Mouse (Mus musculus) embryonic facial prominence, embryonic 10.5 days (tissue): ENCODE data around the gene Dnah12. TPM values are rescaled to one million over a fixed set of nuclear protein-coding genes. Genes with fewer than 3 reads are reported as not detected.
"Not testable (repeated sequence)": the region's sequence is repeated elsewhere in the genome, so short reads cannot be mapped to it uniquely, and the experiment has no call there.

Experiments
- DNase-seq: peaks from one replicate; pipeline ENCODE4 v3.0.0-alpha.2; 2017; ENCODE audit warnings: low spot score
- H3K27ac ChIP-seq: fragments of 300-500 bp; sonication (generic); replicated peaks from 2 replicates; pipeline ENCODE4 v1.5.1; 2016; ENCODE audit warnings: mild to moderate bottlenecking
- H3K27me3 ChIP-seq: fragments of 300-500 bp; sonication (generic); replicated peaks from 2 replicates; pipeline ENCODE4 v1.6.1; 2016; ENCODE audit warnings: low read depth, mild to moderate bottlenecking; ENCODE audit not compliant: poor library complexity, severe bottlenecking
- H3K36me3 ChIP-seq: fragments of 300-500 bp; sonication (generic); replicated peaks from 2 replicates; pipeline ENCODE4 v1.6.1; 2016; ENCODE audit warnings: mild to moderate bottlenecking, moderate library complexity
- H3K4me1 ChIP-seq: fragments of 300-500 bp; sonication (generic); 2 replicates; pipeline ENCODE4 v1.6.1; 2016
- H3K4me3 ChIP-seq: fragments of 300-500 bp; sonication (generic); 2 replicates; pipeline ENCODE4 v1.5.1; 2016; ENCODE audit warnings: mild to moderate bottlenecking, moderate library complexity
- H3K9me3 ChIP-seq: fragments of 300-500 bp; sonication (generic); 2 replicates; pipeline ENCODE4 v1.6.1; 2016; ENCODE audit warnings: mild to moderate bottlenecking
- WGBS: fragments of 180-500 bp; shearing (Covaris S2); methylation state at CpG from one replicate; pipeline ENCODE4 v1.1.7; 2016; 5-methylcytosine and 5-hydroxymethylcytosine counted together
- microRNA-seq: library from miRNA; unstranded; fragments of <30 nt; microRNA quantifications from one replicate; pipeline ENCODE4, GENCODE M21; 2017
- polyA plus RNA-seq: library from polyadenylated mRNA; unstranded; fragments of >200 nt; fragmentation: Nextera tagmentation; extraction: Ambion mirVana; gene quantifications from 2 replicates; pipeline ENCODE4 v1.2.1, GENCODE M21; 2016

Gene Dnah12
- polyA plus RNA-seq, 1 experiment from 2014 or later: not detected

DNA sequence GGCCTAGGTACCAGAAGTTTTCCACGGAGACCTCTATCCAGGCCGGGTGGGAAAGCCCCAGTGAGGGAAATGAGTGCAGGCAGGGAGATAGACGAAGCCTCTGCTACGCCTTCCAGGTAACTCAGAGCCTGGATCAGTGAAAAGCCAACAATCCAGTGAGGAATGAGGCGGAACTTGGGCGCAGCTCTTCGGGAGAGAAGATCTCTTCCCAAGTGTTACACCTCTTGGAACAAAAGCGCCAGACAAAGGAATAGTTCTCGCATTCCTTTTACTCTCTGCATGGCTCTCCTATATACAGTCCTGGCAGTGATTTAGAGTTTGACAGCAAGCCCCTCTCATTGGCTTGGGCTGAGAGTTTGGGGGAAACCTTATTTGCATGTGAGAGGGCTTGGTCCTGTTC, 217.4 kb downstream of the Dnah12 start:
- H3K27ac ChIP-seq, H3K36me3 ChIP-seq, H3K4me1 ChIP-seq, DNase-seq, H3K9me3 ChIP-seq, H3K4me3 ChIP-seq, H3K27me3 ChIP-seq: not testable (repeated sequence)
- WGBS: 50% methylated on average over 9 of the region's 9 CpGs

DNA sequence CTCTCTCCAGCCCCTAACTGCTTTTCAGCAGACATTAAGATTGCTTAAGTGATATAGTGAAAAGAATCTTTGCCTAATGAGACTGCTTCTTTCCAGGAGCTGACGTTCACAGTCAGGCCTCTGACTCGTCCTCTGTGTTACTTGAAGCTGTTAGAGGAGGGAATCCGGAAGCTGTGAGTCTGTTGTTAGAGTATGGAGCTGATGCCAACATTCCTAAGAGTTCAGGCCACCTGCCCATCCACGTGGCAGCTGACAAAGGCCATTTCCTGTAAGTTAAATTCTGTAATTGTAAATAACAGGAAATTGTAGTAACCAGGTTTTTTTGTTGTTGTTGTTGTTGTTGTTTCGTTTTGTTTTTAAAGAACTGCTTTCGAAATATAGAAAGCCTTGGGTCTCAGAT, 218.1 kb downstream of the Dnah12 start:
- no peak for DNase-seq
- 0 out of 2 replicates have a peak, but pooled peaks cover 3% of the 10 kb centered on the region for H3K4me1 ChIP-seq
- no peak overlapping the region for H3K4me3 ChIP-seq
- H3K9me3 ChIP-seq: no peaks in the 10 kb centered on the region
- no peaks in the 10 kb centered on the region for H3K36me3 ChIP-seq
- 71% methylated on average over 6 of the region's 6 CpGs for WGBS
- H3K27me3 ChIP-seq: no peaks in the 10 kb centered on the region
- no peak overlapping the region for H3K27ac ChIP-seq

DNA sequence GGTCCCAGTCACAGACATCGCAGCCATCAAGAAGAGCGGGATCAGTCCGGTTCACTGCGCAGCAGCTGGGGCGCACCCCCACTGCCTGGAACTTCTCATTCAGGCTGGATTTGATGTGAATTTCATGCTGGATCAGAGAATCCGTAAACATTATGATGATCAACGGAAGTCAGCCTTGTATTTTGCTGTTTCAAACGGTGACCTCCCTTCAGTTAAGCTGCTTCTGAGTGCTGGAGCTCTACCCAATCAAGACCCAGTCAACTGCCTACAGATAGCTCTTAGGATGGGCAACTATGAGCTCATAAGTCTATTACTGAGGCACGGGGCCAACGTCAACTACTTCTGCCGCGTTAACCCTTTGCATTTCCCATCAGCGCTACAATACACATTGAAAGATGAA, 218.8 kb downstream of the Dnah12 start:
- Histone ChIP-seq H3K4me3 (no peak overlapping the region), H3K27me3 (no peaks in the 10 kb centered on the region), H3K9me3 (no peaks in the 10 kb centered on the region), H3K27ac (no peak overlapping the region), H3K4me1 (0 out of 2 replicates have a peak, but pooled peaks cover 3% of the 10 kb centered on the region), H3K36me3 (no peaks in the 10 kb centered on the region)
- WGBS: 94% methylated on average over 13 of the region's 13 CpGs
- DNase-seq: no peak

DNA sequence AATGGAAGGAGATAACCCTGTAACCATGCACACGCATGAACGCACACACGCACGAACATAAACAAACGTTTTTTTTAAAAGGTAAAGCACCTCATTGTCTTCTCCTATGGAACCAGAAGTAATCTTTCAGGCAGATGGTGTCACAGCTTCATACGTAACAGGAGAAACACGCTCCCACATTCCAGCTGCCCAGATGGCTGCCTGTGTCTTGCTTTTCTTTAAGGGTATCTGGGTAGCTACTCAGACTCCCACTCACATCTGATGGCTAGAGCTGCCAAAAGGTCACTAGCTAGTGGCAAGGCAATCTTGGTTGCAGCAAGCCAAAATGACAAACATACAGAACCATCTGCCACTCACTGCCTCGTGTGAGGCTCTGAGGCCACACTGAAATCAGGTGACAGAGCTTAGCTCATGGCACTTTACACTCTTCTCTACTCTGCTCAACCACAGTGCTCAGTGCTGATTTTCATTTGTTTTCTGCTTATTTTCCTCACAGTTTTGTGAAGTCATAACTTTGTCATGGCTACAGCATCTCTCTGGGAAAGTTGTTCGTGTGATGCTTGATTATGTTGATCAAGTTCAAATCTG, 220.7 kb downstream of the Dnah12 start:
- WGBS: 80% methylated on average over 9 of the region's 9 CpGs
- DNase-seq: no peak

DNA sequence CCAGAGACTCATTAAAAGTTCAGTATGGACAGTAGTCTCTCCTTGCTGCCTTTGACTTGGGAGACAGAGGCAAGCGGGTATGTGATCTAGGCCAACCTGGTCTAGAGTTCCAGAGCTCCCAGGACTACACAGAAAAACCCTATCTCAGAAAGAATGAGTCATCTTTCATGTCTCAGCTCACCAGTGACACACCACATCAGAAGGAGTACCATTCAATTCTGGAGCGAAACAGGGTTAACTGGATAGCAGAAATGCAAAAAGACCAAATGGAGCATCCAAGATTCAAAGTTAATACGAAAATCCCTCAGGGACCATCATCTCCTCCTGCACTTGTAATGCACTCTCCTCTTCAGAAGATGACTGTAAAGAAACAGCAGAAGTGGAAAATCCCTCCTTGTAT, 226.2 kb downstream of the Dnah12 start:
- WGBS: 95% methylated on average over 3 of the region's 3 CpGs
- Histone ChIP-seq H3K4me3 (no peak overlapping the region), H3K27ac (no peak overlapping the region), H3K9me3 (no peaks in the 10 kb centered on the region), H3K27me3 (no peaks in the 10 kb centered on the region), H3K36me3 (peaks cover 49% of the 10 kb centered on the region), H3K4me1 (no peaks in the 10 kb centered on the region)
- DNase-seq: no peak

More for the DNA sequence above, 220.7 kb downstream of the Dnah12 start:
- Histone ChIP-seq H3K9me3 (no peaks in the 10 kb centered on the region), H3K36me3 (peaks cover 5% of the 10 kb centered on the region), H3K27ac (no peak overlapping the region), H3K27me3 (no peaks in the 10 kb centered on the region), H3K4me1 (0 out of 2 replicates have a peak, but pooled peaks cover 3% of the 10 kb centered on the region), H3K4me3 (no peak overlapping the region)

DNA sequence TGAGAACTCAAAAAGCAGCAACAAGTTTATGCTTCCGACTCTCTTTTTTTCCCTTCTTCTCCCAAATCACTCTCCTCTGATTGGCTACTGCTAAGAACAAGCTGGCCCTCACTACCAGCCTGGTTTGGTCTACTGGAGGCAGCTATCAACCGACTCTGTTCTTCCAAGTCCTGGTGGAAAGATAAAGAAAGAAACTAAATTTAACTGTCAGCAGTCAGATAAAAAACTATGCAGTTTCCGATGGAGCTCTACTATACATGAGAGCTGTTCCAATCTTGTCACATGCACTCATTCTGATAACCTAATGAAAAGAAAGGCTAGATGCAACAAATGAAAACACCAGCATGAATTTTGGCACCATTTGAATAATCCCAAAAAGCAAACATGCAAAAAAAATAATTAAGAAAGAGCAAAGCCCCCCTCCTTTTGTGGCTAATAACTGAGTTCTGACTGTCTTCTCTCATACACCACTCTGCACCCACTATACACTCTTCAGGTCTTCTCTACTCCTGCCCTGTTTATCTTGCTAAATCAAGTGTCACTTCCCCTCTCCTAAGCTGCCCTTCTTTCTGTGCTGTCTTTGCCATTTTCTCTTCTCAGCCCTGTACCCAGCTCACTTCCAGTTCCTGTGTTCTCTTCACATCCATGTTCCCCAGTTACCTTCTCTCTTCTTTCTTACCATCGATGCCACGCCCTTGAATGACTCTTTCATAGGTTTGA, 230.8 kb downstream of the Dnah12 start:
- peaks cover 79% of the 10 kb centered on the region for H3K36me3 ChIP-seq
- WGBS: 89% methylated on average over 5 of the region's 5 CpGs
- no peaks in the 10 kb centered on the region for H3K4me1 ChIP-seq
- no peak for DNase-seq
- no peak overlapping the region for H3K4me3 ChIP-seq
- H3K9me3 ChIP-seq: no peaks in the 10 kb centered on the region
- H3K27ac ChIP-seq: no peak overlapping the region
- H3K27me3 ChIP-seq: no peaks in the 10 kb centered on the region

DNA sequence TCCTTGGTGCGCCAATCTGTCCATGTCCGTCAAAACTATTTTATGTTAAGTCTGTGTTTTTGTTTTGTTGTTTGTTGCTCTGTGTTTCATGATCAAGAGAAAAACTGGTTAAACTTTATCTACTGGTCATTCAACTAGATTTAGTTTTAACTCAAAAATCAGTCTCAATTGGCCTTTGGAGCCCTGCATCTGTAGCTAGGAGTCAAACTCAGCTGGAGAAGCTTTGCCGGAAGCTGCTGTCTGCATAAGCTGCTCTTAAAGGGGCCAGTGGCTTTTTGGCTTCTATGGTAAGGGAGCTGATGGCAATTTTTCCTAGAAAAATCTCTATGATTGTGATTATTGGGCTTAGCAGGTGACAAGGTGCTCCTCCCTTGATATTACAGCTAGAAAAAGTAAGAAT, 241.8 kb downstream of the Dnah12 start:
- WGBS: 94% methylated on average over 3 of the region's 3 CpGs
- Histone ChIP-seq H3K9me3 (no peaks in the 10 kb centered on the region), H3K27me3 (no peaks in the 10 kb centered on the region), H3K4me1 (no peaks in the 10 kb centered on the region), H3K4me3 (no peak overlapping the region), H3K36me3 (peaks cover 37% of the 10 kb centered on the region), H3K27ac (no peak overlapping the region)
- no peak for DNase-seq

DNA sequence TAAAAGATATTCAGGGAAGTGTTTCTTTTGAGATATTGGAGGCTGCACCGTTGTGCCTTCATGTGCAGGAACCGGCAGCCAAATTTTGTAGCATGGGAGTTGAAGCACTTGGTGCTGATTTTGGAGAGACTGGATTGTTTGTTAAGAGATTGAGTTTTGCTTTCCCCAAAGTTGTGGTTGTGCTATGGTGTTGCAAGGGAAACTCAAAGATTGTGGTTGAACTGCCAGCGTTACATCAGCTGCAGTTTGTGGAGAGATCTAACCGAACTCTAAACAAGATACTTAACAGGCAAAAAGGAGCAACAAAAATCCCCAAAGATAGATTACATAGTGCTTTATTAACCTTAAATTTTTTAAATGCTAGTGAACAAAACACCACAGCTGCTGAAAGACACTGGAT, 242.5 kb downstream of the Dnah12 start:
- 93% methylated on average over 4 of the region's 4 CpGs for WGBS
- H3K36me3 ChIP-seq: peaks cover 42% of the 10 kb centered on the region
- H3K4me3 ChIP-seq: no peak overlapping the region
- DNase-seq: no peak
- no peaks in the 10 kb centered on the region for H3K4me1 ChIP-seq
- H3K27ac ChIP-seq: no peak overlapping the region
- H3K9me3 ChIP-seq: no peaks in the 10 kb centered on the region
- H3K27me3 ChIP-seq: no peaks in the 10 kb centered on the region

Small RNAs within 50 kb of the gene (microRNA-seq; reads per million reads assigned to microRNA genes)
- 2.1 reads per million for gene Mir7672

Other genes with a start within 250 kb of the Dnah12 start
- gene Slmap, start 158.3 kb upstream of the Dnah12 start, polyA plus RNA-seq: 15.8 and 16.7 TPM in 2 replicates
- gene Dennd6a, start 119.4 kb upstream of the Dnah12 start, polyA plus RNA-seq: 30.5 and 30.7 TPM in 2 replicates
- 501 and 504 TPM in 2 replicates for gene Arf4, start 55.2 kb upstream of the Dnah12 start, polyA plus RNA-seq
- gene Pde12, start 23.4 kb upstream of the Dnah12 start, polyA plus RNA-seq: 11.6 and 12.5 TPM in 2 replicates
- not detected in 2 replicates for gene Asb14, start 201.3 kb downstream of the Dnah12 start, polyA plus RNA-seq